Mouse (Mus musculus) heart, embryonic 12.5 days (tissue): ENCODE results near the gene Grik4. TPM values are rescaled to one million over a fixed set of nuclear protein-coding genes. Genes with fewer than 3 reads are reported as not detected.
"Not testable (repeated sequence)": the region's sequence is repeated elsewhere in the genome, so short reads cannot be mapped to it uniquely, and the experiment has no call there.

ENCODE experiments used
- ATAC-seq: fragments of 200-750 bp; cut with Nextera tagmentation; 2 replicates; pipeline ENCODE4 v1.8.0; 2017; ENCODE audit warnings: moderate TSS enrichment, moderate library complexity; ENCODE audit not compliant: insufficient number of reproducible peaks, low FRiP score
- H3K27ac ChIP-seq: fragments of 300-500 bp; sonication (generic); 2 replicates; pipeline ENCODE4 v1.5.1; 2016; ENCODE audit warnings: mild to moderate bottlenecking, moderate library complexity; ENCODE audit not compliant: poor library complexity, severe bottlenecking
- H3K27me3 ChIP-seq: fragments of 300-500 bp; sonication (generic); replicated peaks from 2 replicates; pipeline ENCODE4 v1.6.1; 2016; ENCODE audit warnings: mild to moderate bottlenecking, moderate library complexity
- H3K36me3 ChIP-seq: fragments of 300-500 bp; sonication (generic); 2 replicates; pipeline ENCODE4 v1.6.1; 2016; ENCODE audit warnings: mild to moderate bottlenecking, moderate library complexity
- H3K4me1 ChIP-seq: fragments of 300-500 bp; sonication (generic); replicated peaks from 2 replicates; pipeline ENCODE4 v1.6.1; 2016; ENCODE audit warnings: mild to moderate bottlenecking
- H3K4me2 ChIP-seq: fragments of 300-500 bp; sonication (generic); 2 replicates; pipeline ENCODE4 v1.6.1; 2016; ENCODE audit warnings: mild to moderate bottlenecking, moderate library complexity
- H3K4me3 ChIP-seq: fragments of 300-500 bp; sonication (generic); 2 replicates; pipeline ENCODE4 v1.5.1; 2016; ENCODE audit warnings: mild to moderate bottlenecking
- H3K9ac ChIP-seq: fragments of 300-500 bp; sonication (generic); 2 replicates; pipeline ENCODE4 v1.6.1; 2016; ENCODE audit warnings: mild to moderate bottlenecking, moderate library complexity
- H3K9me3 ChIP-seq: fragments of 300-500 bp; sonication (generic); replicated peaks from 2 replicates; pipeline ENCODE4 v1.6.1; 2016; ENCODE audit warnings: mild to moderate bottlenecking, moderate library complexity
- WGBS: fragments of 180-500 bp; shearing (Covaris S2); methylation state at CpG from one replicate; pipeline ENCODE4 v1.1.7; 2016; 5-methylcytosine and 5-hydroxymethylcytosine counted together
- polyA plus RNA-seq: library from polyadenylated mRNA; unstranded; fragments of >200 nt; fragmentation: Nextera tagmentation; extraction: Ambion mirVana; gene quantifications from 2 replicates; pipeline ENCODE4 v1.2.1, GENCODE M21; 2016

The Grik4 gene
- polyA plus RNA-seq, 1 experiment from 2014 or later, result 0.42 TPM

DNA sequence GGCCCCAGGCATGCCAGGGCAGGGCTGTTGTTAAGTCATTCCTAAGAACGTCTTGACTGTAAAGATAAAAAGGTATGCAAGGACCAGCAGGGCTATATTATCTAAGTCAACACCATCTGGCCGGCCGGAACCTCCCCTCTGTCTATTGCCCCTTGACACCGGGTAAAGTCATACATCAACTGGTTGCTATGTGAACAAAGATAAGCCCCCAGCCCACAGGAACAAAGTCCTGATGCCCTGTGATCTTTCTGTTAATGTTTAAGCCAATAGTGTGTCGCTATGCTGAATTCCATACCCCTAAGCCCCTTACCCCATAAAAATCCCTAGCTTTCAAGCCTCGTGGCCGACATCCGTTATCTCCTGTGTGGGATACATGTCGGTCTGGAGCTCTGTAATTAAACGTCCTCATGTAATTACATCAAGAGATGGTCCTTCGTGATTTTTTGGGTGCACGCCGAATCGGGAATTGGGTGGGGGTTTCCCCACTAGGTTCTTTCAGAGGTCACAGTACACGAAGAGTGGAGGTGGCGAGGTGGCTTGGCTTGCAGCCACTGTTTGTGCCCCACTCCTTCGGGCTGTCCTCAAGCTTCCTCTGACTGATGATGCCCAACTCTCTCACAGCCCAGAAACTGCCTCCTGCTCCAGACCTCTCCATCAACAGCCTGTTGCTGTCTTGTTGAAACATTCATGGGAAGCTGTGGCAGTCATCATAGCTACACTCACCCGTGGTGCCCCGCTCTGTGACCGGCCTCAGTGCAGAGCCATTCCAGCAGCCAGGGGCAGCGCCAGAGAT is 165.6 kb downstream of the Grik4 start:
- H3K36me3 ChIP-seq, H3K4me3 ChIP-seq, H3K9ac ChIP-seq, H3K4me2 ChIP-seq, ATAC-seq, H3K27ac ChIP-seq, H3K9me3 ChIP-seq, H3K4me1 ChIP-seq: not testable (repeated sequence)
- 33% methylated on average over 21 of the region's 21 CpGs for WGBS
- peaks cover 35% of the 10 kb centered on the region for H3K27me3 ChIP-seq

DNA sequence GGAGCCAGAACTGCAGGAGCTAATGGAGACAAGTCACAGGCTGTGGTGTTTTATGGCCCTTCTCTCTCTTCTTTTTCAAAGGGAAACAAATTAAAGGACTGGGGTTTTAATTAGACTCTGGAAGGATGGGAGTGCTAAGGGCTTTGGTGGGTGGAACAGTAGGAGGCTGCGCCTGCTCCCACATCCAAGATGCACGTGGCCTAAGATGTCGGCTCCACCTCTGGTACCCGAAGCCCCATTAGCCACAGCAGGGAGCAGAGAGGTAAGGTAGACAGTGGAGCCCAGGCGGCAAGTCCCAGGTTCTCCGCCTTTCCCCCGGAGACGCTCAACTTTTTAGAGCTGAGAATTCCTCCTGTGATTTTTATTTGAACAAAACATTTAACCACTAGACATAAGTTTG is 166.4 kb downstream of the Grik4 start:
- H3K4me2 ChIP-seq, result no peak overlapping the region
- H3K9me3 ChIP-seq, result no peaks in the 10 kb centered on the region
- no peaks in the 10 kb centered on the region for H3K36me3 ChIP-seq
- WGBS, result 65% methylated on average over 8 of the region's 8 CpGs
- no peak overlapping the region for H3K27ac ChIP-seq
- H3K4me1 ChIP-seq, result peaks cover 5% of the 10 kb centered on the region; the same call in 1 of the 2 replicates
- no peak overlapping the region for H3K4me3 ChIP-seq
- H3K27me3 ChIP-seq, result peaks cover 37% of the 10 kb centered on the region
- no peak for ATAC-seq
- no peak overlapping the region for H3K9ac ChIP-seq

DNA sequence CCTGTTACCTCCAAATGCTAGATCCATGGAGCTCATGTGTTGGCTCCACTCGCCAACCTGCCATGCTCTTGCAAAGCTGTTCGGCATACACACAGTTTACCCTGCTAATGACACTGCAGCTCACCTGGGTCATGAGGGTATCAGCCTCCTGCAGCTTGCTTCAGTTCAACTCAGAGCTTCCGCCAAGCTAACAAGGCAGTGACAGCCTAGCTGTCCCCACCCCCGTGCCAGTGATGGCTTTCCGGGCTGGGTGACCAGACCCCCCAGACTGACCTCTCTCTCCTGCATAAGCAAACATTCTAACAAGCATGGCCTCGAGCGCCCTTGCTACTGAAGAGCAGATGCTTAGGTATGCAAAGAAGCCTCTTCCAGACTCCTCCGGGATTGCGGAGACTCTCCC is 167.5 kb downstream of the Grik4 start:
- Histone ChIP-seq H3K9me3 (no peaks in the 10 kb centered on the region), H3K27me3 (peaks cover 40% of the 10 kb centered on the region), H3K9ac (no peak overlapping the region), H3K4me2 (no peak overlapping the region), H3K4me1 (peaks cover 5% of the 10 kb centered on the region; the same call in 1 of the 2 replicates), H3K4me3 (no peak overlapping the region), H3K27ac (no peak overlapping the region), H3K36me3 (no peaks in the 10 kb centered on the region)
- no peak for ATAC-seq
- WGBS, result 55% methylated on average over 9 of the region's 9 CpGs

DNA sequence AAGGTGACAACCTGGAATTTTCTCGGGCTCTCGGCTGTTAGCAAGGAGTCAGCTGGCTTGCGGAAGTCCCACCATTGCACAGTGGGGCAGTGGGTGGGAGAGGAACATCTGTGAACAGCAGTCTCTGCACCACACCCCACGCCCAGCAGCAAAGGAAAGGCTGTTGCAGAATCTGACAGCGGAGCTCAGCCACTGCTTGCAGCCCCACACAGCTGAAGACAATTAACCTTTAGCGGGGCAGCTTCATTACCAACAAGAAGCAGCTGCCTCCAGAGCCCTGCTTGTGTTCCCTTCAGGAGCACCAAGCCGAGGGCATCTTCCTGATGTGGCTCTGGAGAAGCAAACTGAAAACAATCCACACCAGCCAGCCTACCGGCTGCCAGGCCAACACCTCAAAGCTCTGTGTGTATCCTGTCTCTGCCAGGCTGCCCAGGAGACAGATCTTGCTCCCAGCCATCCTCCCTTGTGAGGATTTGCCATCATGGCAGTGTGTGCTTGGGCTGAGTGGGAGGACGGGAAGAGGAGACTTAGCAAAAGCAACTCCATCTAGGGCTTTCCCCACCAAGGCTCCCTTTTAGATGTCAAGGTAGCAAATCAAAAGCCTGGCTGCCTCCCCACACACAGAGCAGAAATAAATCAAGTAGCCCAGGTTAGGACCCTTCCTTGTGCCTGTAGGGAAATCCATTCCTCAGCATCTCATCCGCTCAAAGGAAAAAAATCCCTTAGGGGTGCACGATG is 179.3 kb downstream of the Grik4 start:
- WGBS, result 53% methylated on average over 11 of the region's 11 CpGs
- Histone ChIP-seq H3K9ac (no peak overlapping the region), H3K27ac (no peak overlapping the region), H3K4me2 (no peak overlapping the region), H3K4me1 (no peaks in the 10 kb centered on the region; the same call in none of the 2 replicates), H3K9me3 (no peaks in the 10 kb centered on the region), H3K4me3 (no peak overlapping the region), H3K27me3 (peaks cover 25% of the 10 kb centered on the region), H3K36me3 (no peaks in the 10 kb centered on the region)
- no peak for ATAC-seq

DNA sequence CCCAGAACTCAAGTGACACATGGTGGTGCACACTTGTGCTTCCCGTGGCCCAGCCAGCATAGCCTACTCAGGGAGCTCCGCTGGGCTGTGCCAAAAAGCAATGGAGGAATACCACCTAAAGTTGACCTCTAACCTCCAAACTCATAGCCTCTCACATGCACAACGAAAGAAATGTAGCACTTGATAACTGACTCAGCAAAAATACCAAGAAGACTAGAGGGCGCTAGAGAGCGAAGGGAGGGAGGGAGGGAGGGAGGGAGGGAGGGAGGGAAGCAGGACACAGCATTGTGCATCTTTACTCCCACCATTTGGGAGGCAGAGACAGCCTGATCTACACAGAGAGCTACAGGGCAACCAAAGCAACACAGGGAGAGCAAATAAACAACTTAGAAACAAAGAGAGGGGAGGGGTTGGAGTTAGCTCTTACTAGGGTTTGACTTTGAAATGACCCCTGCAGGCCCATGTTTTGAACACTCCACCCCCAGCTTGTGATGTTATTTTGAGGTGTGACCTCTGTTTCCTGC is 185.5 kb downstream of the Grik4 start:
- Histone ChIP-seq H3K36me3 (no peaks in the 10 kb centered on the region), H3K4me2 (no peak overlapping the region), H3K27me3 (peaks cover 25% of the 10 kb centered on the region), H3K27ac (no peak overlapping the region), H3K9ac (no peak overlapping the region), H3K4me1 (no peaks in the 10 kb centered on the region), H3K4me3 (no peak overlapping the region), H3K9me3 (no peaks in the 10 kb centered on the region)
- 52% methylated on average over 5 of the region's 5 CpGs for WGBS
- no peak for ATAC-seq

DNA sequence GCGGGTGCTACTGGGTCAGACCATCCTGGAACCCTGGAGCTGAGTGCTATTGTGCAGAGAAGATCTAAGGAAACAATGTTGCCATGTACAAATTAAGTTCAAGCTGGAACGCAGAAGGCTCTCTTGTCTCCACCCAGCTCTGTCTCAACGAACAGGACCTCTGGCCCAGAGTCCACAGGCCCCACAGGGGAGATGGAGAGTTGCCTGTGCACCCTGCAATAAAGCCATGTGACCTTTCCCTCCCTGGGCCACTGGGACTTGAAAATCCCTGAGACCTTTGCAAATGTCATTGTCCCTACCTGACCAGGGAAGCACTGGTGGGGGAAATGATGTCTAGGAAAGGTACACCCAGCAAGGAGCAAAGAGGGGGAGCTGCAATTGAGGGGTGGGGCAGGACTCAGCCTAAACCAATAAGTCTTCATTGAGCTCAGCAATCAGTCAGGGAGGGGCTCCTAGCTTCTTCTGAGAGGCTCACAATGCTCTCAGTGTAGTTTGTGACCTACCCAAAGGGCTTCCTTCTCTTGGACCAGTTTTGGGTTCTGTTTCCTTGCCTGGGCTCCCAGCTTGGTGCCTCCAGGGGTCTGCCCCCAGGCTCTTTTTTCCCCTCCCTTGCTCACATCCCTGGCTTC is 187.2 kb downstream of the Grik4 start:
- Histone ChIP-seq H3K27ac (no peak overlapping the region), H3K9me3 (no peaks in the 10 kb centered on the region), H3K36me3 (no peaks in the 10 kb centered on the region), H3K4me1 (no peaks in the 10 kb centered on the region), H3K4me2 (no peak overlapping the region), H3K4me3 (no peak overlapping the region), H3K27me3 (peaks cover 25% of the 10 kb centered on the region), H3K9ac (no peak overlapping the region)
- no peak for ATAC-seq
- WGBS, result 77% methylated on average over 3 of the region's 3 CpGs

DNA sequence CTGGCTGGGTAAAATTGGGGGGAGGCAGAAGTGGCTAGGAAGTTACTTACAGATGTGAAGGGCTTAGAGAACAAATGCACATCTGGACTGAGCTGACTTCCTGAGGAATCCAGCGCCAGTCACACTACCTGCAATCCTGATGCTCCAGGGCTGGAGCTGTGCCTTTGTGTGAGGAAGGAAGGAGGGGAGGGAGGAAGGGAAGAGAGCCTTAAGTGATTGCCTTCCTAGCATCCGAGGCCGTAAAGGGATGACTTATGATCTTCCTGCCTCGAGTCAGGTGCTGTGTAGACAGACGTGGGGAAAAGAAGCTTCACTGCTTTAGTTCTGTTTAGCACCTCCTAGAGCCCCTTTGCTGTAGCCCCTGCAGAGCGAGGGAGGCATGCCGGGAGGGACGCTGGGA is 189.6 kb downstream of the Grik4 start:
- 40% methylated on average over 8 of the region's 8 CpGs for WGBS
- Histone ChIP-seq H3K27ac (no peak overlapping the region), H3K9me3 (no peaks in the 10 kb centered on the region), H3K9ac (no peak overlapping the region), H3K27me3 (peaks cover 15% of the 10 kb centered on the region; the same call in 1 of the 2 replicates), H3K4me2 (no peak overlapping the region), H3K4me3 (no peak overlapping the region), H3K36me3 (no peaks in the 10 kb centered on the region), H3K4me1 (no peaks in the 10 kb centered on the region)
- ATAC-seq, result no peak

DNA sequence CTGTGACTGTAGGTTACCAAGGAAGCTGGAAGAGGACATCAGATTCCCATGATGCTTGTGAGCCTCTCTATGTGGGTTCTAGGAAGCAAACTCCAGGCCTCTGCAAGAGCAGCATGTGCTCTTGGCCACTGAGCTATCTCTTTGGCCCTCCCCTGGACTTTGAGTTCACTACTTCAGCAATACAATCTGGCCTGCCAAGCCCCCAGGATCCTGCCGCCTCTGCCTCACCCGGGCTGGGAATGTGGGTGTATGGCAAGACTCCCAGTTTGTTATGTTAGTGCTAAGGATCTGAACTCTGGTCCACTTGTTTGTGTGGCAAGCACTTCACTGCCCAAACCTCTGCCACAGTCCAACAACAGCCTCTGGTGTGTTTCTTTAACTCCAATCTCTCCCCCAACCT is 193.1 kb downstream of the Grik4 start:
- H3K9ac ChIP-seq, result no peak overlapping the region
- ATAC-seq, result no peak
- 74% methylated on average over 2 of the region's 2 CpGs for WGBS
- H3K36me3 ChIP-seq, result no peaks in the 10 kb centered on the region
- H3K27ac ChIP-seq, result no peak overlapping the region
- no peak overlapping the region for H3K4me3 ChIP-seq
- no peaks in the 10 kb centered on the region; the same call in 1 of the 2 replicates for H3K4me1 ChIP-seq
- H3K9me3 ChIP-seq, result no peaks in the 10 kb centered on the region
- H3K4me2 ChIP-seq, result no peak overlapping the region
- H3K27me3 ChIP-seq, result peaks cover 9% of the 10 kb centered on the region; the same call in 1 of the 2 replicates

DNA sequence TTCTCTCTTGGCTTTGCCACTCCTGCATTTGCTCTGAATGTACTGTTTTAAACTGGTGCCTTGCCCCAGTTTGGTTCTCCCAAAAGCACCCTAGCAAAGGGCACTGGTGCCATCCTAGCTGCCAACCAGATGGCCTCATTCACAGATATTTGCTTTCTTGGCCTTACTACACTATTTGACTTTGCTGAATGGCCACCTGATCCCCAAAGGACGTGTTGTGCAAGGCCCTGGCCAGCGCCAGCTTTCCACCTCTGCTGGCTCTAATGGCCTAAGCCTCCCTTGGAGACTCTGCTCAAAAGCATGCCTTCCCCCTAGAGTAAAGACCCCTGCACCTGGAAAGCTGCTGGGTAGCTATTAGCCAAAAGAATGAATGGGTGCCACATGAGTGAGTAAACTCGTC is 194.1 kb downstream of the Grik4 start:
- H3K4me3 ChIP-seq, result no peak overlapping the region
- no peak overlapping the region for H3K9ac ChIP-seq
- H3K4me1 ChIP-seq, result peaks cover 8% of the 10 kb centered on the region; the same call in 1 of the 2 replicates
- H3K4me2 ChIP-seq, result no peak overlapping the region
- H3K27ac ChIP-seq, result no peak overlapping the region
- no peaks in the 10 kb centered on the region for H3K36me3 ChIP-seq
- H3K9me3 ChIP-seq, result no peaks in the 10 kb centered on the region
- no peak for ATAC-seq
- H3K27me3 ChIP-seq, result peaks cover 9% of the 10 kb centered on the region; the same call in 1 of the 2 replicates
- 67% methylated on average over 3 of the region's 3 CpGs for WGBS

DNA sequence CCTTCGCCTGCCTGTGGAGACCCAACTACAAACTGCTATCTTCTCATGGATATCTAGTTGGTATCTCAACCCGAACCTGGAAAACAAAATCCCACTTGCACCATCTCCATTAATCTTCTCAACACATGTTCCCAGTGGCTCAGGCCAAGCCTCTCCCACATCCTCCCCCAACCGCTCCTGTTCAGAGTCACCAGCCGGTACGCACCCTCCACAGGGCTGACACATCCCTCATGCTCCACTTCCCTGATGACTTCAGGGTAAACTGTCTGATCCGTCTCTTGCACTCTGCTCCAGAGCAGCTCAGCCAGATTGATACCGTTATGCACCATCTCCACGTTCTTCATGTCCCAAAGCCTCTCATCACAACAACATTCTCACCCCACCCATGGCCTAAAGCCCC is 198.3 kb downstream of the Grik4 start:
- Histone ChIP-seq H3K27me3 (no peaks in the 10 kb centered on the region), H3K4me2 (no peak overlapping the region), H3K4me3 (no peak overlapping the region), H3K4me1 (peaks cover 8% of the 10 kb centered on the region; the same call in 1 of the 2 replicates), H3K27ac (no peak overlapping the region), H3K9me3 (no peaks in the 10 kb centered on the region), H3K9ac (no peak overlapping the region), H3K36me3 (no peaks in the 10 kb centered on the region)
- WGBS, result 48% methylated on average over 8 of the region's 8 CpGs
- no peak for ATAC-seq

DNA sequence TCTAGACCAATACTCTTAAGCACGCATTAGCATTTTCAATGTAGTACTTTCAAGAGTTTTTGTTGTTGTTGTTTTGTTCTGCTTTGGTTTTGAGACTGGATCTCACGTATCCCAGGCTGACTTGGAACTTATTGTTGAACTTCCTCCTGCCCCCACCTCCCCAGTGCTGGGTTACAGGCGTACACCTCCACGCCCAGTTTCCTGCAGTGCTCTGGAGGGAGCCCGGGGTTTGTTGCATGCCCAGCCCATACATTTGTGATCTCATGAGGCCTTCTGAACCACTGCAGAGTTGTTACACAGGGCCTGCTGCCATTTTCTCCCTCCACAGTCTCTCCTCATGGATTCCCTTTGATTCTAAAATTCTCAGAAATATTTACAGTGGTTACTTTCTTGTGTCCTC is 201.9 kb downstream of the Grik4 start:
- no peak for ATAC-seq
- 59% methylated on average over 5 of the region's 5 CpGs for WGBS
- no peak overlapping the region for H3K27ac ChIP-seq
- peaks cover 8% of the 10 kb centered on the region; the same call in 1 of the 2 replicates for H3K4me1 ChIP-seq
- H3K36me3 ChIP-seq, result no peaks in the 10 kb centered on the region
- H3K4me2 ChIP-seq, result no peak overlapping the region
- no peaks in the 10 kb centered on the region for H3K27me3 ChIP-seq
- H3K9me3 ChIP-seq, result no peaks in the 10 kb centered on the region
- H3K4me3 ChIP-seq, result no peak overlapping the region
- no peak overlapping the region for H3K9ac ChIP-seq
